Mouse (Mus musculus): ENCODE results near the gene Mdh2.

GRCm38 (mm10) chr5:135729351-135729750 is 48.9 kb upstream of the Mdh2 start:
- TF ChIP-seq CTCF (IDR thresholded peaks at IDR 0.05; ENCODE audit: borderline replicate concordance, insufficient read depth, low read depth, low read length) (no peak), POLR2A (IDR thresholded peaks at IDR 0.05; ENCODE audit: borderline replicate concordance, insufficient read depth, low read length) (no peak)

All from cerebellum, adult 2 months (tissue).